Mouse (Mus musculus) spleen, postnatal 36 days (tissue): Measurements from ENCODE around the gene Aknad1.

ENCODE experiments used
- DNase-seq, 2 experiments: peaks; one replicate each; pipeline ENCODE4 v3.0.0; 2022; ENCODE audit warnings: low spot score in 2 of 2, mixed read lengths in 1 of 2

Gene Aknad1

GRCm38 (mm10) chr3:108786520-108786919, 47.1 kb downstream of the Aknad1 start:
- DNase-seq: no peak

- no peak for DNase-seq
Measured at GRCm38 (mm10) chr3:108787754-108788454, 48.4 kb downstream of the Aknad1 start.

GRCm38 (mm10) chr3:108788455-108788794, 49.0 kb downstream of the Aknad1 start:
- DNase-seq: no peak

- DNase-seq: no peak
Measured at GRCm38 (mm10) chr3:108789299-108789698, 49.8 kb downstream of the Aknad1 start.

- DNase-seq: no peak
Measured at GRCm38 (mm10) chr3:108790499-108790898, 51.0 kb downstream of the Aknad1 start.

GRCm38 (mm10) chr3:108791054-108791706, 51.7 kb downstream of the Aknad1 start:
- DNase-seq: no peak

- no peak for DNase-seq
Measured at GRCm38 (mm10) chr3:108792420-108792819, 53.0 kb downstream of the Aknad1 start.

GRCm38 (mm10) chr3:108794780-108795179, 55.3 kb downstream of the Aknad1 start:
- DNase-seq: no peak

GRCm38 (mm10) chr3:108795554-108796299, 56.3 kb downstream of the Aknad1 start:
- peak; percentile 41 to 44 for DNase-seq

GRCm38 (mm10) chr3:108796386-108796785, 56.9 kb downstream of the Aknad1 start:
- no peak for DNase-seq

GRCm38 (mm10) chr3:108797723-108798122, 58.3 kb downstream of the Aknad1 start:
- DNase-seq: no peak

GRCm38 (mm10) chr3:108798375-108798774, 58.9 kb downstream of the Aknad1 start:
- DNase-seq: no peak

- DNase-seq: no peak
Measured at GRCm38 (mm10) chr3:108805622-108806021, 66.2 kb downstream of the Aknad1 start.

- DNase-seq: no peak
Measured at GRCm38 (mm10) chr3:108810747-108811263, 71.3 kb downstream of the Aknad1 start.

GRCm38 (mm10) chr3:108815631-108816030, 76.2 kb downstream of the Aknad1 start:
- DNase-seq: no peak

GRCm38 (mm10) chr3:108830493-108830892, 91.0 kb downstream of the Aknad1 start:
- peak; percentile 27 to 36 for DNase-seq

- DNase-seq: no peak
Measured at GRCm38 (mm10) chr3:108831750-108832149, 92.3 kb downstream of the Aknad1 start.
